Mouse (Mus musculus): ENCODE results near the gene Psenen.

The Psenen gene

DNA sequence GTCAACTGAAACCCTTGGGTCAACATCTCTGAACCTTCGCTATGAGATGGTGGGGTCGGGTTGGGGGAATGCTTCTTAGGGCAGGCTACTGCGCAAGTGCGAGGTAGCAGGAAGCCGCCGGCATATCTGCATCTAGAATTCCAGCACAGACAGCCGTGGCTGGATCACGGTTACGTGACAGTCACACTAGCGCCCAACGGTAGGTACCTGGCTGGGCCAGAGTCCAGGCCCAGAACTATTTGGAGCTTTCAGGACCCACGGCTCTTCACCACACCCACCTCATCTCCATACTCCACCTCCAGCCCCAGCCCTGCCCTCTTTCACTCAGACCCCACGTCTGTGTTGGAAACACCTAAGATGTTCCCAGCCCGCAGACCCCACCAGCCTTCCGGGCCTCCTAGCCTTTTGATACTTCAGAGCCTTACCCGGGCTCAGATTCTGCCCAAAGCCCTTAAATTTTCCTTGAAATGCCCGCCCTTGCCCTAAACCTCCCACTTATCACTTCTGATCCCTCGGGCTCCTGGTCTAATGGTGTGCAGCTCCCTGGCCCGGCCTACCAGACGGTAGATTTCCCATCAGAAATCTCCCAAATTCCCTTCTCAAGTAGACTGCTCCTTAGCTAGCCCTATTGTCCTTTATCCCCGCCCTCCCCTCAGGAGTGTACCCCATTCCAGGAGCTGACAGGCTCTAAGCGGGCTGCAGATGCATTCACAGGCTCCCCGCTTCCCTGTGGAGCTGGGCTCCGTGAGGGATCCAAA lies 48.2 kb downstream of the Psenen start:
- no peak for DNase-seq (ENCODE audit: low spot score)

All from embryo, embryonic 10.5 days (tissue).